Mouse (Mus musculus) midbrain, embryonic 11.5 days (tissue): ENCODE results near the gene Sorbs1. TPM values are rescaled to one million over a fixed set of nuclear protein-coding genes. Genes with fewer than 3 reads are reported as not detected.

Source experiments
- ATAC-seq: fragments of 200-750 bp; cut with Nextera tagmentation; 2 replicates; pipeline ENCODE4 v1.8.0; 2017; ENCODE audit warnings: moderate TSS enrichment, moderate library complexity; ENCODE audit not compliant: low FRiP score
- DNase-seq: peaks from one replicate; pipeline ENCODE4 v3.0.0; 2015; ENCODE audit warnings: low spot score; ENCODE audit errors: missing footprints
- H3K27ac ChIP-seq: fragments of 300-500 bp; sonication (generic); 2 replicates; pipeline ENCODE4 v1.5.1; 2014; ENCODE audit warnings: low read depth, low read length
- H3K27me3 ChIP-seq: fragments of 300-500 bp; sonication (generic); 2 replicates; pipeline ENCODE4 v1.6.1; 2014; ENCODE audit warnings: mild to moderate bottlenecking, low read length, moderate library complexity, mixed read lengths; ENCODE audit not compliant: control insufficient read depth, insufficient read depth
- H3K36me3 ChIP-seq: fragments of 300-500 bp; sonication (generic); 2 replicates; pipeline ENCODE4 v1.6.1; 2014; ENCODE audit warnings: mild to moderate bottlenecking, low read length, moderate library complexity, mixed read lengths; ENCODE audit not compliant: control insufficient read depth, insufficient read depth
- H3K4me1 ChIP-seq: fragments of 300-500 bp; sonication (generic); 2 replicates; pipeline ENCODE4 v1.6.1; 2014; ENCODE audit warnings: low read length; ENCODE audit not compliant: control insufficient read depth, insufficient read depth
- H3K4me2 ChIP-seq: fragments of 300-500 bp; sonication (generic); 2 replicates; pipeline ENCODE4 v1.6.1; 2014; ENCODE audit warnings: mild to moderate bottlenecking, moderate library complexity
- H3K4me3 ChIP-seq: fragments of 300-500 bp; sonication (generic); 2 replicates; pipeline ENCODE4 v1.5.1; 2014; ENCODE audit warnings: low read depth, low read length
- H3K9ac ChIP-seq: fragments of 300-500 bp; sonication (generic); 2 replicates; pipeline ENCODE4 v1.6.1; 2014; ENCODE audit warnings: low read length
- H3K9me3 ChIP-seq: fragments of 300-500 bp; sonication (generic); 2 replicates; pipeline ENCODE4 v1.6.1; 2016; ENCODE audit warnings: low read length; ENCODE audit not compliant: control insufficient read depth
- WGBS: fragments of 180-500 bp; shearing (Covaris S2); extraction: QIAGEN DNeasy Blood & Tissue Kit; methylation state at CpG from one replicate; pipeline ENCODE4 v1.1.7; 2014; 5-methylcytosine and 5-hydroxymethylcytosine counted together
- polyA plus RNA-seq: library from polyadenylated mRNA; unstranded; fragments of >200 nt; fragmentation: Nextera tagmentation; extraction: Ambion mirVana; gene quantifications from 2 replicates; pipeline ENCODE4 v1.2.1, GENCODE M21; 2014

Gene Sorbs1
- polyA plus RNA-seq, 1 experiment from 2014 or later = 61.0 TPM

- H3K9ac ChIP-seq = no peak overlapping the region
- 87% methylated on average over 12 of the region's 12 CpGs for WGBS
- H3K4me2 ChIP-seq = no peak overlapping the region
- DNase-seq (peak; percentile 85), ATAC-seq (no peak)
- H3K4me1 ChIP-seq = peaks cover 2% of the 10 kb centered on the region; the same call in 1 of the 2 replicates
- no peaks in the 10 kb centered on the region for H3K9me3 ChIP-seq
- H3K36me3 ChIP-seq = no peaks in the 10 kb centered on the region
- no peak overlapping the region for H3K4me3 ChIP-seq
- no peak overlapping the region for H3K27ac ChIP-seq
- H3K27me3 ChIP-seq = no peaks in the 10 kb centered on the region
These were observed 118.3 kb downstream of the Sorbs1 start for GRCm38 (mm10) chr19:40395321-40395695.

- H3K9me3 ChIP-seq = no peaks in the 10 kb centered on the region
- DNase-seq = no peak
- no peak for ATAC-seq
- no peak overlapping the region for H3K9ac ChIP-seq
- no peaks in the 10 kb centered on the region for H3K36me3 ChIP-seq
- no peak overlapping the region for H3K4me2 ChIP-seq
- no peak overlapping the region for H3K4me3 ChIP-seq
- WGBS = 77% methylated on average over 10 of the region's 10 CpGs
- no peaks in the 10 kb centered on the region for H3K27me3 ChIP-seq
- no peak overlapping the region for H3K27ac ChIP-seq
- peaks cover 2% of the 10 kb centered on the region; the same call in 1 of the 2 replicates for H3K4me1 ChIP-seq
These were observed 118.8 kb downstream of the Sorbs1 start for GRCm38 (mm10) chr19:40394555-40395320.

DNA sequence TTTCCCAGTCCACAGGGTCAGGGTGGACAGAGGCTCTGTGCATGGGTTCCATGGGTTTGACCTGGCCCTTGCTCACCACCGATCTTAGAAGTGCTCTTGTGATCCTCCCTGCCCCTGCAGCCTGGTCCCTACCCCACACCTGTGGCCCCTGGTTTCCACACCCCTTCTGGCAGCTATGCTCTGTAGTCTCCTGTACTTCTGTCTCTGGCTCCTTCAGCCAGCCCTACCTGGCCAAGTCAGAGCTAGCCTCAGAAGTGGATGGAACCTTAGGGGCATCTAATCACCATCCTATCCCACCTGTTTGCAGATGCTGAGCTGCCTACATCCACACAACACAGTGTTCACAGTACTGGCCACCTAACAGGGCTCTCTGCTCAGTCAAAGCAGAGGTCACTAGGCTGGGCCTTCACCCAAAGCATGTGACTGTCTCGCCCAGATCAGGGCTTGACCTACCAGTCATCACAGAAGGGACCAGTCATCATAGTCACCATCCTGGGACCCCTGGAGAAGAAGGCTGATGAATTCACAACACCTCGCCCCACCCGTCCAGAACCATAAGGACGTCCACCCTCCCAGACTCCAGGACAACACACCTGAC lies 120.7 kb downstream of the Sorbs1 start:
- Histone ChIP-seq H3K4me2 (no peak overlapping the region), H3K27ac (no peak overlapping the region), H3K36me3 (no peaks in the 10 kb centered on the region), H3K9me3 (no peaks in the 10 kb centered on the region), H3K27me3 (no peaks in the 10 kb centered on the region), H3K4me1 (peaks cover 2% of the 10 kb centered on the region; the same call in 1 of the 2 replicates), H3K9ac (no peak overlapping the region), H3K4me3 (no peak overlapping the region)
- ATAC-seq (no peak), DNase-seq (no peak)
- 96% methylated on average over 5 of the region's 5 CpGs for WGBS

GRCm38 (mm10) chr19:40391469-40391868 lies 122.1 kb downstream of the Sorbs1 start:
- whole genome bisulfite sequencing = 23% methylated on average over 6 of the region's 6 CpGs
- no peak overlapping the region for H3K4me3 ChIP-seq
- H3K4me1 ChIP-seq = peaks cover 2% of the 10 kb centered on the region; the same call in 1 of the 2 replicates
- H3K9me3 ChIP-seq = no peaks in the 10 kb centered on the region
- H3K27me3 ChIP-seq = no peaks in the 10 kb centered on the region
- H3K27ac ChIP-seq = no peak overlapping the region
- no peak overlapping the region for H3K9ac ChIP-seq
- no peaks in the 10 kb centered on the region for H3K36me3 ChIP-seq
- DNase-seq (peak; percentile 99), ATAC-seq (peak; percentile 86)
- no peak overlapping the region for H3K4me2 ChIP-seq

GRCm38 (mm10) chr19:40386916-40387315 lies 126.7 kb downstream of the Sorbs1 start:
- Histone ChIP-seq H3K9me3 (no peaks in the 10 kb centered on the region), H3K4me2 (no peak overlapping the region), H3K9ac (no peak overlapping the region), H3K36me3 (no peaks in the 10 kb centered on the region), H3K4me1 (no peaks in the 10 kb centered on the region), H3K4me3 (no peak overlapping the region), H3K27ac (no peak overlapping the region), H3K27me3 (no peaks in the 10 kb centered on the region)
- ATAC-seq (no peak), DNase-seq (no peak)
- 91% methylated on average over 3 of the region's 3 CpGs for WGBS

- DNase-seq = no peak
- H3K9ac ChIP-seq = no peak overlapping the region
- no peak for ATAC-seq
- WGBS = 91% methylated on average over 3 of the region's 3 CpGs
- H3K4me1 ChIP-seq = no peaks in the 10 kb centered on the region
- no peaks in the 10 kb centered on the region for H3K27me3 ChIP-seq
- no peaks in the 10 kb centered on the region for H3K9me3 ChIP-seq
- H3K36me3 ChIP-seq = no peaks in the 10 kb centered on the region
- no peak overlapping the region for H3K4me3 ChIP-seq
- no peak overlapping the region for H3K27ac ChIP-seq
- no peak overlapping the region for H3K4me2 ChIP-seq
These were observed 128.2 kb downstream of the Sorbs1 start for GRCm38 (mm10) chr19:40385334-40385733.

DNA sequence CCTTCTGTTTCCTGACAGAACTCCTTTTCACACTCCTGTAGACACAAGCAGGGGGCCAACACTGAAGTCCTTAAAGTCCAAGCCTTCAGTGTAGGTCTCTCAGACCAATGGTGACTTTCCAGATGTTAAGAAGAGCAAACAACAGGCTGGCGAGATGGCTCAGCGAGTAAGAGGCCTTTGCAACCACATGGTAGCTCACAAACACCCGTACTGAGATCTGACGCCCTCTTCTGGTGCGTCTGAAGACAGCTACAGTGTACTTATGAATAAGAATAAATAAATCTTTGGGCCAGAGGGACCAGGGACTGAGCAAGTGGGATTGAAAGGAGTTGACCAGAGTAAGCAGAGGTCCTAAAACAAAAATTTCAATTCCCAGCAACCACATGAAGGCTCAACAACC lies 129.6 kb downstream of the Sorbs1 start:
- DNase-seq (peak; percentile 82), ATAC-seq (no peak)
- H3K4me1 ChIP-seq = no peaks in the 10 kb centered on the region
- no peak overlapping the region for H3K4me3 ChIP-seq
- H3K4me2 ChIP-seq = no peak overlapping the region
- H3K9ac ChIP-seq = no peak overlapping the region
- WGBS = 30% methylated on average over 5 of the region's 5 CpGs
- H3K36me3 ChIP-seq = no peaks in the 10 kb centered on the region
- H3K27me3 ChIP-seq = no peaks in the 10 kb centered on the region
- H3K9me3 ChIP-seq = no peaks in the 10 kb centered on the region
- no peak overlapping the region for H3K27ac ChIP-seq

- Histone ChIP-seq H3K27ac (no peak overlapping the region), H3K9me3 (no peaks in the 10 kb centered on the region), H3K9ac (no peak overlapping the region), H3K36me3 (no peaks in the 10 kb centered on the region), H3K4me2 (no peak overlapping the region), H3K4me1 (no peaks in the 10 kb centered on the region), H3K27me3 (no peaks in the 10 kb centered on the region), H3K4me3 (no peak overlapping the region)
- no peak for DNase-seq
- WGBS = 74% methylated on average over 3 of the region's 3 CpGs
- no peak for ATAC-seq
These were observed 132.9 kb downstream of the Sorbs1 start for GRCm38 (mm10) chr19:40380656-40381055.

- WGBS = 77% methylated on average over 6 of the region's 6 CpGs
- no peak for ATAC-seq
- H3K9ac ChIP-seq = no peak overlapping the region
- no peaks in the 10 kb centered on the region for H3K9me3 ChIP-seq
- H3K4me3 ChIP-seq = no peak overlapping the region
- no peak for DNase-seq
- no peaks in the 10 kb centered on the region for H3K4me1 ChIP-seq
- no peak overlapping the region for H3K4me2 ChIP-seq
- H3K27me3 ChIP-seq = no peaks in the 10 kb centered on the region
- no peaks in the 10 kb centered on the region for H3K36me3 ChIP-seq
- H3K27ac ChIP-seq = no peak overlapping the region
These were observed 133.6 kb downstream of the Sorbs1 start for GRCm38 (mm10) chr19:40380005-40380404.
